Comparison of ENCODE assay signal across 22 mouse cellular contexts in genomic region chr13:54690151-54690740, GRCm38 (mm10). TPM values are rescaled to one million over a fixed set of nuclear protein-coding genes. Genes with fewer than 3 reads are reported as not detected.
DNase-seq lines count a peak whose midpoint lies in the region; ATAC-seq and TF ChIP-seq lines count a peak whose summit lies in the region.
"Had no signal": no experiment of that assay in that cellular context is flagged by ENCODE, and none has a peak within 500 bp of the region (broad histone marks: within the 10 kb centered on the region; RNA-seq: fewer than 3 reads in every experiment).

No protein-coding gene starts in this region.

- TF ChIP-seq EP300 in liver, postnatal 0 days (IDR thresholded peaks at IDR 0.05; ENCODE audit: low read depth): no peak

- H3K9me3 ChIP-seq in forebrain, embryonic 12.5 days: no peaks in the 10 kb centered on the region
- H3K9me3 ChIP-seq in forebrain, postnatal 0 days (ENCODE audit: low read length): no peaks in the 10 kb centered on the region
- H3K9me3 ChIP-seq in hindbrain, embryonic 13.5 days: no peaks in the 10 kb centered on the region
- H3K9me3 ChIP-seq in hindbrain, postnatal 0 days (ENCODE audit: low read length): no peaks in the 10 kb centered on the region
- no peaks in the 10 kb centered on the region for H3K9me3 ChIP-seq in midbrain, embryonic 16.5 days (replicated peaks; ENCODE audit: control insufficient read depth, low read length, poor library complexity, severe bottlenecking)
- no peaks in the 10 kb centered on the region for H3K9me3 ChIP-seq in midbrain, postnatal 0 days (ENCODE audit: low read length)
- no peaks in the 10 kb centered on the region for H3K9me3 ChIP-seq in liver, postnatal 0 days (ENCODE audit: low read length)
- H3K9me3 ChIP-seq: embryonic facial prominence, embryonic 10.5 days; kidney, embryonic 15.5 days; midbrain, embryonic 12.5 days had no signal

- no peaks in the 10 kb centered on the region for H3K27me3 ChIP-seq in forebrain, embryonic 12.5 days
- no peaks in the 10 kb centered on the region for H3K27me3 ChIP-seq in forebrain, postnatal 0 days (ENCODE audit: insufficient read depth, low read length)
- no peaks in the 10 kb centered on the region for H3K27me3 ChIP-seq in hindbrain, embryonic 13.5 days
- no peaks in the 10 kb centered on the region for H3K27me3 ChIP-seq in hindbrain, postnatal 0 days (ENCODE audit: insufficient read depth, low read length)
- no peaks in the 10 kb centered on the region for H3K27me3 ChIP-seq in midbrain, embryonic 16.5 days (ENCODE audit: control insufficient read depth, insufficient read depth, low read depth, low read length)
- no peaks in the 10 kb centered on the region for H3K27me3 ChIP-seq in midbrain, postnatal 0 days (ENCODE audit: insufficient read depth, low read length)
- no peaks in the 10 kb centered on the region for H3K27me3 ChIP-seq in liver, postnatal 0 days (ENCODE audit: insufficient read depth, low read length)
- H3K27me3 ChIP-seq: kidney, embryonic 15.5 days; midbrain, embryonic 12.5 days; Patski had no signal

- no peaks in the 10 kb centered on the region for H3K36me3 ChIP-seq in forebrain, embryonic 12.5 days (replicated peaks)
- H3K36me3 ChIP-seq in forebrain, postnatal 0 days (ENCODE audit: insufficient read depth): no peaks in the 10 kb centered on the region; the same call in 1 of the 2 replicates
- peaks cover 2% of the 10 kb centered on the region; the same call in 1 of the 2 replicates for H3K36me3 ChIP-seq in hindbrain, embryonic 13.5 days
- H3K36me3 ChIP-seq in hindbrain, postnatal 0 days (ENCODE audit: insufficient read depth, low read length): 0 out of 2 replicates have a peak, but pooled peaks cover 3% of the 10 kb centered on the region
- H3K36me3 ChIP-seq in midbrain, embryonic 16.5 days (ENCODE audit: control insufficient read depth, insufficient read depth, low read length): no peaks in the 10 kb centered on the region
- no peaks in the 10 kb centered on the region for H3K36me3 ChIP-seq in midbrain, postnatal 0 days (ENCODE audit: insufficient read depth, low read length)
- H3K36me3 ChIP-seq in liver, postnatal 0 days (replicated peaks; ENCODE audit: insufficient read depth, low read length): no peaks in the 10 kb centered on the region
- H3K36me3 ChIP-seq: kidney, embryonic 15.5 days; midbrain, embryonic 12.5 days had no signal

- H3K27ac ChIP-seq in forebrain, embryonic 12.5 days: no peak overlapping the region
- H3K27ac ChIP-seq in forebrain, postnatal 0 days (ENCODE audit: low read depth, low read length): no peak overlapping the region
- H3K27ac ChIP-seq in hindbrain, embryonic 13.5 days: 0 out of 2 replicates have a peak overlapping the region, but pooled peaks have one; percentile 5
- H3K27ac ChIP-seq in hindbrain, postnatal 0 days: no peak overlapping the region
- no peak overlapping the region for H3K27ac ChIP-seq in midbrain, embryonic 16.5 days (ENCODE audit: low read length)
- no peak overlapping the region for H3K27ac ChIP-seq in midbrain, postnatal 0 days (ENCODE audit: low read depth, low read length)
- H3K27ac ChIP-seq in liver, postnatal 0 days (ENCODE audit: low read depth): no peak overlapping the region
- H3K27ac ChIP-seq: embryonic facial prominence, embryonic 10.5 days; gastrocnemius, adult 2 months; hindbrain, embryonic 14.5 days; kidney, embryonic 15.5 days; midbrain, embryonic 12.5 days had no signal

- no peak for TF ChIP-seq CTCF in forebrain, postnatal 0 days (IDR thresholded peaks at IDR 0.05; ENCODE audit: low read depth)
- no peak for TF ChIP-seq CTCF in hindbrain, postnatal 0 days (IDR thresholded peaks at IDR 0.05; ENCODE audit: low read depth)
- TF ChIP-seq CTCF in midbrain, postnatal 0 days (IDR thresholded peaks at IDR 0.05): no peak
- TF ChIP-seq CTCF in liver, postnatal 0 days (IDR thresholded peaks at IDR 0.05; ENCODE audit: low read depth): no peak

- H3K9ac ChIP-seq in forebrain, embryonic 12.5 days: 0 out of 2 replicates have a peak overlapping the region, but pooled peaks have one; percentile 21
- no peak overlapping the region for H3K9ac ChIP-seq in forebrain, postnatal 0 days
- H3K9ac ChIP-seq in hindbrain, embryonic 13.5 days: peak overlapping the region; percentile 51; the same call in 1 of the 2 replicates
- H3K9ac ChIP-seq in hindbrain, postnatal 0 days (replicated peaks; ENCODE audit: low read length): no peak overlapping the region
- peak overlapping the region; percentile 23; the same call in 1 of the 2 replicates for H3K9ac ChIP-seq in midbrain, embryonic 16.5 days (ENCODE audit: low read depth, low read length)
- no peak overlapping the region for H3K9ac ChIP-seq in midbrain, postnatal 0 days (replicated peaks; ENCODE audit: low read length, poor library complexity, severe bottlenecking)
- H3K9ac ChIP-seq in liver, postnatal 0 days (replicated peaks): 0 out of 2 replicates have a peak overlapping the region, but pooled peaks have one; percentile 12
- H3K9ac ChIP-seq: hindbrain, embryonic 14.5 days; kidney, embryonic 15.5 days; midbrain, embryonic 12.5 days had no signal

- H3K4me2 ChIP-seq in forebrain, embryonic 12.5 days: no peak overlapping the region
- H3K4me2 ChIP-seq in forebrain, postnatal 0 days (ENCODE audit: low read depth): no peak overlapping the region
- no peak overlapping the region for H3K4me2 ChIP-seq in hindbrain, embryonic 13.5 days
- no peak overlapping the region for H3K4me2 ChIP-seq in hindbrain, postnatal 0 days (ENCODE audit: low read depth, low read length)
- no peak overlapping the region for H3K4me2 ChIP-seq in midbrain, embryonic 16.5 days (ENCODE audit: low read length)
- no peak overlapping the region for H3K4me2 ChIP-seq in midbrain, postnatal 0 days (ENCODE audit: low read depth, low read length, poor library complexity, severe bottlenecking)
- no peak overlapping the region for H3K4me2 ChIP-seq in liver, postnatal 0 days (ENCODE audit: low read depth, low read length)
- H3K4me2 ChIP-seq: hindbrain, embryonic 14.5 days; kidney, embryonic 15.5 days; midbrain, embryonic 12.5 days had no signal

- no peak for ATAC-seq in forebrain, embryonic 12.5 days (ENCODE audit: low FRiP score)
- ATAC-seq in forebrain, postnatal 0 days: no peak
- ATAC-seq in hindbrain, embryonic 13.5 days (ENCODE audit: low FRiP score): no peak
- no peak for ATAC-seq in hindbrain, postnatal 0 days
- no peak for ATAC-seq in midbrain, embryonic 16.5 days
- no peak for ATAC-seq in midbrain, postnatal 0 days (ENCODE audit: low FRiP score)
- ATAC-seq in liver, postnatal 0 days: no peak
- no peak for ATAC-seq in megakaryocyte progenitor cell, adult 5-6 weeks (replicated peaks; ENCODE audit: poor library complexity)
- ATAC-seq: intestine, embryonic 16.5 days; Patski had no signal

- H3K4me1 ChIP-seq in forebrain, embryonic 12.5 days: peaks cover 40% of the 10 kb centered on the region
- peaks cover 20% of the 10 kb centered on the region for H3K4me1 ChIP-seq in forebrain, postnatal 0 days (ENCODE audit: insufficient read depth)
- H3K4me1 ChIP-seq in hindbrain, embryonic 13.5 days (replicated peaks): peaks cover 61% of the 10 kb centered on the region
- peaks cover 34% of the 10 kb centered on the region for H3K4me1 ChIP-seq in hindbrain, postnatal 0 days (ENCODE audit: insufficient read depth, low read length)
- H3K4me1 ChIP-seq in midbrain, embryonic 16.5 days (ENCODE audit: control insufficient read depth, insufficient read depth, low read length): peaks cover 44% of the 10 kb centered on the region
- H3K4me1 ChIP-seq in midbrain, postnatal 0 days (ENCODE audit: insufficient read depth, low read length): peaks cover 23% of the 10 kb centered on the region
- peaks cover 41% of the 10 kb centered on the region for H3K4me1 ChIP-seq in liver, postnatal 0 days (ENCODE audit: insufficient read depth)

- no peak for DNase-seq in forebrain, postnatal 0 days
- DNase-seq in hindbrain, postnatal 0 days (ENCODE audit: low spot score): no peak
- DNase-seq in midbrain, postnatal 0 days (ENCODE audit: low spot score): no peak
- DNase-seq in liver, postnatal 0 days: no peak
- DNase-seq: adrenal gland, postnatal 10 days; gastrocnemius, adult 2 months; lung, adult 18-20 months; lung, postnatal 14 days; right cerebral cortex, postnatal 25 days had no signal

- no peak overlapping the region for H3K4me3 ChIP-seq in forebrain, embryonic 12.5 days (replicated peaks)
- no peak overlapping the region for H3K4me3 ChIP-seq in forebrain, postnatal 0 days (ENCODE audit: low read depth, low read length)
- no peak overlapping the region for H3K4me3 ChIP-seq in hindbrain, embryonic 13.5 days
- H3K4me3 ChIP-seq in hindbrain, postnatal 0 days (ENCODE audit: low read length): no peak overlapping the region
- H3K4me3 ChIP-seq in midbrain, embryonic 16.5 days (ENCODE audit: low read depth, low read length): no peak overlapping the region
- no peak overlapping the region for H3K4me3 ChIP-seq in midbrain, postnatal 0 days (ENCODE audit: low read depth, low read length)
- no peak overlapping the region for H3K4me3 ChIP-seq in liver, postnatal 0 days (ENCODE audit: low read depth, low read length)
- H3K4me3 ChIP-seq: embryonic facial prominence, embryonic 10.5 days; gastrocnemius, adult 2 months; kidney, embryonic 15.5 days; midbrain, embryonic 12.5 days had no signal

- 92% methylated on average over 8 of the region's 8 CpGs for WGBS in forebrain, embryonic 12.5 days
- 92% methylated on average over 8 of the region's 8 CpGs for WGBS in forebrain, postnatal 0 days
- WGBS in hindbrain, embryonic 13.5 days: 95% methylated on average over 8 of the region's 8 CpGs
- WGBS in hindbrain, postnatal 0 days: 89% methylated on average over 8 of the region's 8 CpGs
- 95% methylated on average over 8 of the region's 8 CpGs for WGBS in midbrain, embryonic 16.5 days
- WGBS in midbrain, postnatal 0 days: 92% methylated on average over 8 of the region's 8 CpGs
- 90% methylated on average over 8 of the region's 8 CpGs for WGBS in liver, postnatal 0 days (ENCODE audit: insufficient replicate concordance)

RNA-seq across cellular contexts. Expression of gene Rnf44, which starts 3.5 kb away (rescaled TPM):
- 102 and 113 TPM in 2 replicates for polyA plus RNA-seq in forebrain, embryonic 12.5 days (2016; fragmentation: Nextera tagmentation; extraction: Ambion mirVana)
- 48.5 and 56.3 TPM in 2 replicates for total RNA-seq in forebrain, postnatal 0 days (2014; rRNA removed)
- 42.0 and 50.8 TPM in 2 replicates for polyA plus RNA-seq in forebrain, postnatal 0 days (2015; fragmentation: Nextera tagmentation; extraction: Ambion mirVana)
- 86.8 and 87.6 TPM in 2 replicates for polyA plus RNA-seq in hindbrain, embryonic 13.5 days (2015; fragmentation: Nextera tagmentation; extraction: Ambion mirVana)
- total RNA-seq in hindbrain, postnatal 0 days (2014; rRNA removed): 73.1 and 74.8 TPM in 2 replicates
- 48.8 and 60.1 TPM in 2 replicates for polyA plus RNA-seq in hindbrain, postnatal 0 days (2015; fragmentation: Nextera tagmentation; extraction: Ambion mirVana)
- polyA plus RNA-seq in midbrain, embryonic 16.5 days (2015; fragmentation: Nextera tagmentation; extraction: Ambion mirVana): 65.3 and 67.2 TPM in 2 replicates
- 67.6 and 71.2 TPM in 2 replicates for total RNA-seq in midbrain, postnatal 0 days (2014; rRNA removed)
- 51.7 and 52.0 TPM in 2 replicates for polyA plus RNA-seq in midbrain, postnatal 0 days (2015; fragmentation: Nextera tagmentation; extraction: Ambion mirVana)
- polyA plus RNA-seq in liver, postnatal 0 days (2015; fragmentation: Nextera tagmentation; extraction: Ambion mirVana): 26.2 and 28.2 TPM in 2 replicates
- total RNA-seq in megakaryocyte progenitor cell, adult 5-6 weeks (2015): 47.2 and 49.6 TPM in 2 replicates
- total RNA-seq in megakaryocyte progenitor cell, adult 5-6 weeks (2017): 16.8 and 19.4 TPM in 2 replicates

RNA-seq across cellular contexts. Expression of gene Cdhr2, which starts 11.0 kb away (rescaled TPM):
- 0.05 TPM in 1 of 2 replicates, not detected in the other for polyA plus RNA-seq in forebrain, embryonic 12.5 days (2016; fragmentation: Nextera tagmentation; extraction: Ambion mirVana)
- total RNA-seq in forebrain, postnatal 0 days (2014; rRNA removed): 0.76 and 0.85 TPM in 2 replicates
- 0.24 and 0.53 TPM in 2 replicates for polyA plus RNA-seq in forebrain, postnatal 0 days (2015; fragmentation: Nextera tagmentation; extraction: Ambion mirVana)
- 0.08 and 0.14 TPM in 2 replicates for polyA plus RNA-seq in hindbrain, embryonic 13.5 days (2015; fragmentation: Nextera tagmentation; extraction: Ambion mirVana)
- total RNA-seq in hindbrain, postnatal 0 days (2014; rRNA removed): 0.22 and 0.37 TPM in 2 replicates
- polyA plus RNA-seq in hindbrain, postnatal 0 days (2015; fragmentation: Nextera tagmentation; extraction: Ambion mirVana): 0.35 and 0.41 TPM in 2 replicates
- 0.22 and 0.36 TPM in 2 replicates for polyA plus RNA-seq in midbrain, embryonic 16.5 days (2015; fragmentation: Nextera tagmentation; extraction: Ambion mirVana)
- total RNA-seq in midbrain, postnatal 0 days (2014; rRNA removed): 0.33 and 0.52 TPM in 2 replicates
- 0.65 and 0.84 TPM in 2 replicates for polyA plus RNA-seq in midbrain, postnatal 0 days (2015; fragmentation: Nextera tagmentation; extraction: Ambion mirVana)
- 7.0 TPM in 2 replicates for polyA plus RNA-seq in liver, postnatal 0 days (2015; fragmentation: Nextera tagmentation; extraction: Ambion mirVana)
- total RNA-seq in megakaryocyte progenitor cell, adult 5-6 weeks (2015): not detected in 2 replicates
- not detected in 2 replicates for total RNA-seq in megakaryocyte progenitor cell, adult 5-6 weeks (2017)
- total RNA-seq: common myeloid progenitor, adult 5-6 weeks; gastrocnemius, adult 2 months had no signal
- polyA plus RNA-seq: heart, postnatal 0 days; limb, embryonic 11.5 days; Patski had no signal

RNA-seq across cellular contexts. Expression of gene Gprin1, which starts 59.4 kb away (rescaled TPM):
- 4.3 and 11.3 TPM in 2 replicates for polyA plus RNA-seq in forebrain, embryonic 12.5 days (2016; fragmentation: Nextera tagmentation; extraction: Ambion mirVana)
- 213 and 219 TPM in 2 replicates for total RNA-seq in forebrain, postnatal 0 days (2014; rRNA removed)
- 37.1 and 39.0 TPM in 2 replicates for polyA plus RNA-seq in forebrain, postnatal 0 days (2015; fragmentation: Nextera tagmentation; extraction: Ambion mirVana)
- polyA plus RNA-seq in hindbrain, embryonic 13.5 days (2015; fragmentation: Nextera tagmentation; extraction: Ambion mirVana): 6.5 and 6.9 TPM in 2 replicates
- 146 and 153 TPM in 2 replicates for total RNA-seq in hindbrain, postnatal 0 days (2014; rRNA removed)
- 18.3 and 19.9 TPM in 2 replicates for polyA plus RNA-seq in hindbrain, postnatal 0 days (2015; fragmentation: Nextera tagmentation; extraction: Ambion mirVana)
- 5.5 and 6.6 TPM in 2 replicates for polyA plus RNA-seq in midbrain, embryonic 16.5 days (2015; fragmentation: Nextera tagmentation; extraction: Ambion mirVana)
- 167 and 170 TPM in 2 replicates for total RNA-seq in midbrain, postnatal 0 days (2014; rRNA removed)
- 21.7 and 23.0 TPM in 2 replicates for polyA plus RNA-seq in midbrain, postnatal 0 days (2015; fragmentation: Nextera tagmentation; extraction: Ambion mirVana)
- not detected in 2 replicates for polyA plus RNA-seq in liver, postnatal 0 days (2015; fragmentation: Nextera tagmentation; extraction: Ambion mirVana)
- not detected in 2 replicates for total RNA-seq in megakaryocyte progenitor cell, adult 5-6 weeks (2015)
- total RNA-seq in megakaryocyte progenitor cell, adult 5-6 weeks (2017): not detected in 2 replicates
- total RNA-seq: common myeloid progenitor, adult 5-6 weeks; gastrocnemius, adult 2 months had no signal

Comparison
In these comparisons a context has a peak if more than half of its experiments do, and no peak if none do; other contexts are left out.
1. H3K9ac ChIP-seq: peak in forebrain, embryonic 12.5 days (single experiment), hindbrain, embryonic 13.5 days (single experiment), midbrain, embryonic 16.5 days (single experiment) and liver, postnatal 0 days (single experiment); none in forebrain, postnatal 0 days (single experiment), hindbrain, postnatal 0 days (single experiment) and midbrain, postnatal 0 days (single experiment).